Mouse (Mus musculus) midbrain, embryonic 15.5 days (tissue): ENCODE measurements around the gene Dlk2. TPM values are rescaled to one million over a fixed set of nuclear protein-coding genes. Genes with fewer than 3 reads are reported as not detected.

ENCODE experiments used
- ATAC-seq: fragments of 200-750 bp; cut with Nextera tagmentation; replicated peaks from 2 replicates; pipeline ENCODE4 v1.8.0; 2017; ENCODE audit warnings: moderate TSS enrichment
- H3K27ac ChIP-seq: fragments of 300-500 bp; sonication (generic); 2 replicates; pipeline ENCODE4 v1.5.1; 2015; ENCODE audit warnings: mild to moderate bottlenecking, inconsistent platforms
- H3K27me3 ChIP-seq: fragments of 300-500 bp; sonication (generic); replicated peaks from 2 replicates; pipeline ENCODE4 v1.6.1; 2015; ENCODE audit warnings: inconsistent platforms
- H3K36me3 ChIP-seq: fragments of 300-500 bp; sonication (generic); replicated peaks from 2 replicates; pipeline ENCODE4 v1.6.1; 2015; ENCODE audit warnings: inconsistent platforms
- H3K4me1 ChIP-seq: fragments of 300-500 bp; sonication (generic); 2 replicates; pipeline ENCODE4 v1.6.1; 2015; ENCODE audit warnings: inconsistent platforms
- H3K4me2 ChIP-seq: fragments of 300-500 bp; sonication (generic); 2 replicates; pipeline ENCODE4 v1.6.1; 2015; ENCODE audit warnings: inconsistent platforms, mild to moderate bottlenecking, moderate library complexity
- H3K4me3 ChIP-seq: fragments of 300-500 bp; sonication (generic); 2 replicates; pipeline ENCODE4 v1.5.1; 2015; ENCODE audit warnings: mild to moderate bottlenecking, inconsistent platforms
- H3K9ac ChIP-seq: fragments of 300-500 bp; sonication (generic); 2 replicates; pipeline ENCODE4 v1.6.1; 2015; ENCODE audit warnings: mild to moderate bottlenecking, inconsistent platforms
- H3K9me3 ChIP-seq: fragments of 300-500 bp; sonication (generic); 2 replicates; pipeline ENCODE4 v1.6.1; 2016; ENCODE audit warnings: inconsistent platforms
- WGBS: fragments of 180-500 bp; shearing (Covaris S2); methylation state at CpG from one replicate; pipeline ENCODE4 v1.1.7; 2015; ENCODE audit warnings: mixed read lengths; 5-methylcytosine and 5-hydroxymethylcytosine counted together
- polyA plus RNA-seq: library from polyadenylated mRNA; unstranded; fragments of >200 nt; fragmentation: Nextera tagmentation; extraction: Ambion mirVana; gene quantifications from 2 replicates; pipeline ENCODE4 v1.2.1, GENCODE M21; 2015

The Dlk2 gene
- polyA plus RNA-seq, 1 experiment from 2014 or later, result 22.5 TPM

GRCm38 (mm10) chr17:46262201-46262694 lies 35.0 kb upstream of the Dlk2 start:
- H3K4me3 ChIP-seq, result no peak overlapping the region
- H3K9ac ChIP-seq, result no peak overlapping the region
- no peak overlapping the region for H3K4me2 ChIP-seq
- WGBS, result 87% methylated on average over 5 of the region's 5 CpGs
- H3K36me3 ChIP-seq, result peaks cover 2% of the 10 kb centered on the region; the same call in 1 of the 2 replicates
- no peak for ATAC-seq
- H3K4me1 ChIP-seq, result 0 out of 2 replicates have a peak, but pooled peaks cover 3% of the 10 kb centered on the region
- H3K9me3 ChIP-seq, result no peaks in the 10 kb centered on the region
- no peak overlapping the region for H3K27ac ChIP-seq
- no peaks in the 10 kb centered on the region for H3K27me3 ChIP-seq

DNA sequence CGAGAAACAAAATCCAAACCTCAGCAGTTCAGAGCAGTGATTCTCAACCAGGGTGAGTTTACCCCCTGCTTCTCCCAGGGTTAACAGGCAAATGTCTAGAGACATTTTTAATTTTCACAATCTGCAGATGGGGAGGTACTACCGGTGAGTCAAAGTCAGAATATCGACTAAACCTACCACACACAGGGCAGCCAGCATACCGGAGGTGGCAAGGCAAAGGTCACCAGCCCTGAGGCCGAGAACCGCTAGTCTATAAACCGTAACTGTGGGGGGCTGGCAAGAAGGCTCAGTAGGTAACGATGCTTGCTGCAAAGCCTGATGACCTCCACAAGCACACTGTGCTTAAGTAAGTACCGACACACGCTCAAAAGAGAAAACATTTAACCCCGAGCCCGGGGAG lies 31.7 kb upstream of the Dlk2 start:
- peak; percentile 21 for ATAC-seq
- 0 out of 2 replicates have a peak, but pooled peaks cover 3% of the 10 kb centered on the region for H3K4me1 ChIP-seq
- H3K9me3 ChIP-seq, result no peaks in the 10 kb centered on the region
- no peak overlapping the region for H3K9ac ChIP-seq
- no peak overlapping the region for H3K4me2 ChIP-seq
- no peak overlapping the region for H3K4me3 ChIP-seq
- no peaks in the 10 kb centered on the region for H3K27me3 ChIP-seq
- WGBS, result 86% methylated on average over 12 of the region's 12 CpGs
- H3K27ac ChIP-seq, result no peak overlapping the region
- H3K36me3 ChIP-seq, result no peaks in the 10 kb centered on the region; the same call in 1 of the 2 replicates

- no peaks in the 10 kb centered on the region; the same call in 1 of the 2 replicates for H3K36me3 ChIP-seq
- no peak overlapping the region for H3K4me3 ChIP-seq
- H3K27me3 ChIP-seq, result no peaks in the 10 kb centered on the region
- no peaks in the 10 kb centered on the region for H3K9me3 ChIP-seq
- H3K4me2 ChIP-seq, result no peak overlapping the region
- WGBS, result 29% methylated on average over 14 of the region's 14 CpGs
- no peak overlapping the region for H3K27ac ChIP-seq
- 0 out of 2 replicates have a peak, but pooled peaks cover 3% of the 10 kb centered on the region for H3K4me1 ChIP-seq
- H3K9ac ChIP-seq, result no peak overlapping the region
- ATAC-seq, result peak; percentile 56
These were observed 31.2 kb upstream of the Dlk2 start for GRCm38 (mm10) chr17:46265918-46266618.

- 0 out of 2 replicates have a peak, but pooled peaks cover 3% of the 10 kb centered on the region for H3K4me1 ChIP-seq
- no peak overlapping the region for H3K4me2 ChIP-seq
- no peaks in the 10 kb centered on the region for H3K9me3 ChIP-seq
- no peaks in the 10 kb centered on the region; the same call in 1 of the 2 replicates for H3K36me3 ChIP-seq
- H3K9ac ChIP-seq, result no peak overlapping the region
- 78% methylated on average over 6 of the region's 6 CpGs for WGBS
- H3K4me3 ChIP-seq, result no peak overlapping the region
- no peaks in the 10 kb centered on the region for H3K27me3 ChIP-seq
- H3K27ac ChIP-seq, result no peak overlapping the region
- no peak for ATAC-seq
These were observed 30.2 kb upstream of the Dlk2 start for GRCm38 (mm10) chr17:46266986-46267385.

GRCm38 (mm10) chr17:46267511-46267910 lies 29.7 kb upstream of the Dlk2 start:
- 86% methylated on average over 7 of the region's 7 CpGs for WGBS
- no peaks in the 10 kb centered on the region for H3K9me3 ChIP-seq
- no peaks in the 10 kb centered on the region for H3K27me3 ChIP-seq
- H3K4me3 ChIP-seq, result no peak overlapping the region
- no peak overlapping the region for H3K27ac ChIP-seq
- H3K4me1 ChIP-seq, result 0 out of 2 replicates have a peak, but pooled peaks cover 3% of the 10 kb centered on the region
- H3K36me3 ChIP-seq, result no peaks in the 10 kb centered on the region; the same call in 1 of the 2 replicates
- no peak overlapping the region for H3K9ac ChIP-seq
- ATAC-seq, result no peak
- H3K4me2 ChIP-seq, result no peak overlapping the region

DNA sequence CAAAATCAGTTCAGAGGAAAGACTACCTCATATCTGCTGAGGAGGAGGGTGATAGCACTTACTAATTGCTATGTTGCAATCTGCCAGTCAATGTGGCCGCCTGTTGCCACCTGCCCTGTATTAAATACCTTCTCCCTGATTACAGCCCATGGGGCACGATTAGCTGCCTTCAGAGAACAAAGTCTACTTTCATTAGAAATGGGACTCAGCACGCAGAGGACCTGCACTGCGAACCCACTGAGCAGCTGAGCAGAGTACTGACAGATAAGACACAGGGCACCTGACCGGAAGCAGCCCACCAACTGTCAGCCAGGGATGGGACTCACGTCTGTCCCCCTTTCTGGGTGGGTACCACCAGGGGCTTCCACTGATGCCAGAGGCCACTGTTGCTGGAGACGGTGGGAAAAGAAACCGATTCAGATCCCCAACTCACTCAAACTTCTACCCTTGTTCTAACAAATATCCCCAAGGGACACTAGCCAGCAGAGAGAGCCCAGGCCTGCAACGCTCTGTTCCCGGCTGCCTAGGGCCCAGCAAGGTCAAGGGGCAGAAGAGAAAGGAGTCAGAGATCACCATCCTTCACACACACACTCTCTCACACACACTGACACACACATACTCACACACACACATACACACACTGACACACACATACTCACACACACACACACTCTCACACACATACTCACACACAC lies 29.0 kb upstream of the Dlk2 start:
- no peak overlapping the region for H3K4me2 ChIP-seq
- ATAC-seq, result no peak
- no peak overlapping the region for H3K4me3 ChIP-seq
- no peaks in the 10 kb centered on the region for H3K27me3 ChIP-seq
- H3K4me1 ChIP-seq, result 0 out of 2 replicates have a peak, but pooled peaks cover 3% of the 10 kb centered on the region
- no peak overlapping the region for H3K9ac ChIP-seq
- no peaks in the 10 kb centered on the region; the same call in 1 of the 2 replicates for H3K36me3 ChIP-seq
- no peak overlapping the region for H3K27ac ChIP-seq
- WGBS, result 86% methylated on average over 10 of the region's 10 CpGs
- no peaks in the 10 kb centered on the region for H3K9me3 ChIP-seq

- ATAC-seq, result no peak
- H3K4me1 ChIP-seq, result 0 out of 2 replicates have a peak, but pooled peaks cover 3% of the 10 kb centered on the region
These were observed 27.3 kb upstream of the Dlk2 start for GRCm38 (mm10) chr17:46269771-46270534.

GRCm38 (mm10) chr17:46272058-46272457 lies 25.2 kb upstream of the Dlk2 start:
- H3K27me3 ChIP-seq, result no peaks in the 10 kb centered on the region
- no peaks in the 10 kb centered on the region for H3K4me1 ChIP-seq
- no peak overlapping the region for H3K4me2 ChIP-seq
- H3K9me3 ChIP-seq, result no peaks in the 10 kb centered on the region
- no peak overlapping the region for H3K9ac ChIP-seq
- no peak overlapping the region for H3K4me3 ChIP-seq
- 91% methylated on average over 2 of the region's 2 CpGs for WGBS
- H3K27ac ChIP-seq, result no peak overlapping the region
- ATAC-seq, result no peak
- H3K36me3 ChIP-seq, result no peaks in the 10 kb centered on the region

More at GRCm38 (mm10) chr17:46269771-46270534, 27.3 kb upstream of the Dlk2 start:
- WGBS, result 90% methylated on average over 19 of the region's 19 CpGs
- no peak overlapping the region for H3K4me3 ChIP-seq
- H3K4me2 ChIP-seq, result no peak overlapping the region
- H3K27ac ChIP-seq, result no peak overlapping the region
- H3K9ac ChIP-seq, result no peak overlapping the region
- no peaks in the 10 kb centered on the region for H3K36me3 ChIP-seq
- no peaks in the 10 kb centered on the region for H3K27me3 ChIP-seq
- H3K9me3 ChIP-seq, result no peaks in the 10 kb centered on the region

GRCm38 (mm10) chr17:46272675-46273074 lies 24.5 kb upstream of the Dlk2 start:
- no peak overlapping the region for H3K27ac ChIP-seq
- ATAC-seq, result no peak
- H3K27me3 ChIP-seq, result no peaks in the 10 kb centered on the region
- H3K36me3 ChIP-seq, result no peaks in the 10 kb centered on the region
- H3K4me2 ChIP-seq, result no peak overlapping the region
- H3K4me3 ChIP-seq, result no peak overlapping the region
- H3K4me1 ChIP-seq, result no peaks in the 10 kb centered on the region
- WGBS, result 91% methylated on average over 5 of the region's 5 CpGs
- no peak overlapping the region for H3K9ac ChIP-seq
- no peaks in the 10 kb centered on the region for H3K9me3 ChIP-seq

DNA sequence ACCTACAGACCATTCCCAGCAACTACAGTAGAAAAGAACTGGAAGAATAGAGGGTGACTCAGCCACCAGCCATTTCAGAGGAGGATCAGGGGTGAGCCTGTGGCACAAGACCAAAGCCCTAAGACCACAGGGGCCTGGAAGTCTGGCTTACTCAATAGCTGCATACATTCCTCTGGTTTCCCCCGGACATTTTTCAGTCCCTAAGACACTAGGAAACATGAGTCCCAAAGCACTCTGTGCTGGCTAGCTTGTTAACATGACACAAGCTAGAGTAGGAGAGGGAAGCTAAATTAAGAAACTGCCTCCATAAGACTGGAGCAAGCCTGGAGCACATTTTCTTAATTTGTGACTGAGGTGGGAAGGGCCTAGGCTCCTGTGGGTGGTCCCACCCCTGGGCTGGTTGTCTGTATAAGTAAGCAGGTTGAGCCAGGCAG lies 23.4 kb upstream of the Dlk2 start:
- H3K9ac ChIP-seq, result no peak overlapping the region
- no peaks in the 10 kb centered on the region for H3K4me1 ChIP-seq
- H3K27ac ChIP-seq, result no peak overlapping the region
- H3K4me3 ChIP-seq, result no peak overlapping the region
- ATAC-seq, result no peak
- H3K4me2 ChIP-seq, result no peak overlapping the region
- no peaks in the 10 kb centered on the region for H3K27me3 ChIP-seq
- WGBS, result 60% methylated on average over 1 of the region's 1 CpGs
- H3K36me3 ChIP-seq, result no peaks in the 10 kb centered on the region
- H3K9me3 ChIP-seq, result no peaks in the 10 kb centered on the region

DNA sequence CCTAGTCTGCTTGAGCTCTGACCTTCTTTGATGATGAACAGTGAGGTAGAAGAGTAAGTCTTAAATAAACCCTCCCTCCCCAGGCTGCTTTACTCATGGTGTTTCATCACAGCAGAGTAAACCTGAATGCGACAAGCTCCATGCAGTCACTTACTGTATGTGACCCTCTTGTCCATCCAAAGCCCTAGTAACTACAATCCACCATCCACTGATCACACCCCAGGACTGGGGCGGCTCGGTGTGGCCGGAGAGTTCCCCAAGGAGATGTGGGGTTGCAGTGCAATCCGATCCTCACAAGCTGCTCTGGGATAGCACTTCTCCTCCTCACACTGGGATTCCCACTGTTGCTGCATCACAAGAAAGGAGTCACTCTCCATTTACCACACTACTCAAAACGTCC lies 22.8 kb upstream of the Dlk2 start:
- WGBS, result 80% methylated on average over 6 of the region's 6 CpGs
- Histone ChIP-seq H3K9ac (no peak overlapping the region), H3K27ac (no peak overlapping the region), H3K27me3 (no peaks in the 10 kb centered on the region), H3K9me3 (no peaks in the 10 kb centered on the region), H3K4me3 (no peak overlapping the region), H3K4me1 (no peaks in the 10 kb centered on the region), H3K36me3 (no peaks in the 10 kb centered on the region), H3K4me2 (no peak overlapping the region)
- ATAC-seq, result no peak

- Histone ChIP-seq H3K27me3 (no peaks in the 10 kb centered on the region), H3K36me3 (no peaks in the 10 kb centered on the region), H3K27ac (no peak overlapping the region), H3K4me2 (no peak overlapping the region), H3K9ac (no peak overlapping the region), H3K4me1 (no peaks in the 10 kb centered on the region), H3K4me3 (no peak overlapping the region), H3K9me3 (no peaks in the 10 kb centered on the region)
- 89% methylated on average over 6 of the region's 6 CpGs for WGBS
- no peak for ATAC-seq
These were observed 22.2 kb upstream of the Dlk2 start for GRCm38 (mm10) chr17:46275034-46275433.
